Mouse (Mus musculus) embryonic facial prominence, embryonic 11.5 days (tissue): Measurements from ENCODE around the gene Tpx2. TPM values are rescaled to one million over a fixed set of nuclear protein-coding genes. Genes with fewer than 3 reads are reported as not detected.
A peak's percentile ranks its signal among the peaks of the same experiment; 100 is the strongest.

Experiments used
- ATAC-seq: fragments of 200-750 bp; cut with Nextera tagmentation; replicated peaks from 2 replicates; pipeline ENCODE4 v1.8.0; 2017; ENCODE audit warnings: low read depth; ENCODE audit not compliant: insufficient number of reproducible peaks, low FRiP score, low TSS enrichment
- DNase-seq: peaks from one replicate; pipeline ENCODE4 v3.0.0-alpha.2; 2015; ENCODE audit warnings: low spot score
- H3K27ac ChIP-seq: fragments of 300-500 bp; sonication (generic); replicated peaks from 2 replicates; pipeline ENCODE4 v1.5.1; 2014; ENCODE audit warnings: mild to moderate bottlenecking, low read depth, low read length, control low read depth
- H3K27me3 ChIP-seq: fragments of 300-500 bp; sonication (generic); 2 replicates; pipeline ENCODE4 v1.6.1; 2014; ENCODE audit warnings: mild to moderate bottlenecking, low read length, moderate library complexity, mixed read lengths; ENCODE audit not compliant: control insufficient read depth, insufficient read depth
- H3K36me3 ChIP-seq: fragments of 300-500 bp; sonication (generic); replicated peaks from 2 replicates; pipeline ENCODE4 v1.6.1; 2014; ENCODE audit warnings: low read depth, mild to moderate bottlenecking, low read length, moderate library complexity, mixed read lengths; ENCODE audit not compliant: control insufficient read depth, insufficient read depth
- H3K4me1 ChIP-seq: fragments of 300-500 bp; sonication (generic); 2 replicates; pipeline ENCODE4 v1.6.1; 2014; ENCODE audit warnings: low read length, mixed read lengths; ENCODE audit not compliant: control insufficient read depth, insufficient read depth
- H3K4me2 ChIP-seq: fragments of 300-500 bp; sonication (generic); 2 replicates; pipeline ENCODE4 v1.6.1; 2014; ENCODE audit warnings: low read depth, mild to moderate bottlenecking, control low read depth, low read length, moderate library complexity
- H3K4me3 ChIP-seq: fragments of 300-500 bp; sonication (generic); 2 replicates; pipeline ENCODE4 v1.5.1; 2014; ENCODE audit warnings: low read depth, low read length, control low read depth
- H3K9ac ChIP-seq: fragments of 300-500 bp; sonication (generic); replicated peaks from 2 replicates; pipeline ENCODE4 v1.6.1; 2014; ENCODE audit warnings: mild to moderate bottlenecking, control low read depth, low read length
- H3K9me3 ChIP-seq: fragments of 300-500 bp; sonication (generic); replicated peaks from 2 replicates; pipeline ENCODE4 v1.6.1; 2016; ENCODE audit warnings: mild to moderate bottlenecking, low read length, inconsistent platforms, mixed read lengths; ENCODE audit not compliant: control insufficient read depth
- WGBS: fragments of 180-500 bp; shearing (Covaris S2); extraction: QIAGEN DNeasy Blood & Tissue Kit; methylation state at CpG from one replicate; pipeline ENCODE4 v1.1.7; 2014; 5-methylcytosine and 5-hydroxymethylcytosine counted together
- polyA plus RNA-seq: library from polyadenylated mRNA; unstranded; fragments of >200 nt; fragmentation: Nextera tagmentation; extraction: Ambion mirVana; gene quantifications from 2 replicates; pipeline ENCODE4 v1.2.1, GENCODE M21; 2014

Gene Tpx2
- polyA plus RNA-seq, 1 experiment from 2014 or later, result 190 TPM

DNA sequence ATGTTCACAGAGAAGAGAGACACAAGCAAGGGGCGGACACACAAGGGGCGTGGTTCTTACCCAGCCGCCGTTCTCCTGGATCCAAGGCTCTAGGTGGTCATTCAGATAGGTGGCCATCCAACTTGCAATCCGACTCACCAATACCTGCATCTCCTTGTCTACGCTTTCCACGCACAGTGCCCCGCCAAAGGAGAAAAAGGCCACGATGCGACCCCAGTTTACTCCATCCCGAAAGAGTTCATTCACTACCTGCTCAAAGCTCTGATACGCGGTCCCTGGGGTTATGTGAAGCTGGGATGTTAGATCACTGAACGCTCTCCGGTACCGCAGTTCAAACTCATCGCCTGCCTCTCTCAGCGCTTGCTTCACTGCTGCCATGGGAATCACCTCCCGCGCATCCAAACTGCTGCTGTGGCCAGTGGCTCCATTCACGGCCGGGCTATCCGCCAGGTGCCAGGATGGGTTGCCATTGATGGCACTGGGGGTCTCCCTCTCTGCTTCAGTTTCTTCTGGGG is 18.3 kb upstream of the Tpx2 start:
- 79% methylated on average over 23 of the region's 23 CpGs for WGBS
- H3K27ac ChIP-seq, result no peak overlapping the region

DNA sequence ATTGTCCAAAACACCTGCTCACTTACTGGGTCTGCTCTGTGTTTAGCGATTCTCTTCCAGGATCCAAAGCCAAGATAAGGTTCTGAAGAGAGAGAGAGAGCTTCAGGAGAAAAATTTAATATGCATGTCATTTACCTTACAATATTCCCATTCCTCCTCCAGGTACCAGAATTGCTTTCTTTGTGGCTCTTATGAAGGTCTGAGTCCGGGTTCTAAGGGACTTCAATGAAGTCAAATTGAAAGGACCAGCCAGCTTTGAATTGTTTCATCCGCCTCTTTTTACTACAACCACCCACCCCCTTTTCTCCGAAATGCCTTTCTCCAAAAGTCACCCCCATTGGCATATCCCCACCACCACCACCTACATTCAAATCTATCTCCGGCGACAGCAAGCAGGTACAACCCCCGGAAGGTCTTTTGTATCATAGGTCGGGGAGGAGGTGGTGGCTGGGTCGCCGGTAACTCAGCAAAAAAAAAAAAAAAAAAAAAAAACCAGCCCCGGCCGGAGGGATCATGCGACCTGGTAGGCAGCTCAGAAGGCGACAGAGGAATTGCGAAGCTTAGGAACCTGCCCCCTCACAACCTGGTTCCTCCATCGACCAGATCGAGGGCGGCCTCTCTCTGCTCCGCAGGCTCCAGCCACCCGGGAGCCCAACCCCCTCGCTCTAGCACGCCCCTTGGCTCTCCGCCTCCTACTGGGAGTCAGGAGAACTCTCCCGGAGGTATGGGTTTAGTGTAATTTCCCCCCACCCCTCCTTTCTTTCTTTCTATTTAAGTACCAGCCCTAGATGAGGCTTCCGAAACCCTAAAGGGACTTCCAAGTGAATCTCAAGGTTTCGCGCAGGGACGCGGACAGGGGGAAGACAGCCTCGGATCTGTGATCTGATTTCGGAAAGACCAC is 17.5 kb upstream of the Tpx2 start:
- Histone ChIP-seq H3K4me2 (peak overlapping the region; percentile 57), H3K9me3 (no peaks in the 10 kb centered on the region), H3K27ac (peak overlapping the region; percentile 95), H3K4me1 (peaks cover 5% of the 10 kb centered on the region), H3K9ac (peak overlapping the region; percentile 94), H3K27me3 (no peaks in the 10 kb centered on the region), H3K4me3 (peak overlapping the region; percentile 72), H3K36me3 (no peaks in the 10 kb centered on the region; the same call in 1 of the 2 replicates)
- 3% methylated on average over 30 of the region's 31 CpGs for whole genome bisulfite sequencing
- ATAC-seq (peak; percentile 80), DNase-seq (peak; percentile 92)

More for the DNA sequence above, 18.3 kb upstream of the Tpx2 start:
- H3K36me3 ChIP-seq, result no peaks in the 10 kb centered on the region; the same call in 1 of the 2 replicates
- H3K4me3 ChIP-seq, result peak overlapping the region; percentile 72
- no peak for ATAC-seq
- no peak for DNase-seq
- peak overlapping the region; percentile 57 for H3K4me2 ChIP-seq
- no peaks in the 10 kb centered on the region for H3K27me3 ChIP-seq
- peaks cover 5% of the 10 kb centered on the region for H3K4me1 ChIP-seq
- no peaks in the 10 kb centered on the region for H3K9me3 ChIP-seq
- peak overlapping the region; percentile 94 for H3K9ac ChIP-seq

DNA sequence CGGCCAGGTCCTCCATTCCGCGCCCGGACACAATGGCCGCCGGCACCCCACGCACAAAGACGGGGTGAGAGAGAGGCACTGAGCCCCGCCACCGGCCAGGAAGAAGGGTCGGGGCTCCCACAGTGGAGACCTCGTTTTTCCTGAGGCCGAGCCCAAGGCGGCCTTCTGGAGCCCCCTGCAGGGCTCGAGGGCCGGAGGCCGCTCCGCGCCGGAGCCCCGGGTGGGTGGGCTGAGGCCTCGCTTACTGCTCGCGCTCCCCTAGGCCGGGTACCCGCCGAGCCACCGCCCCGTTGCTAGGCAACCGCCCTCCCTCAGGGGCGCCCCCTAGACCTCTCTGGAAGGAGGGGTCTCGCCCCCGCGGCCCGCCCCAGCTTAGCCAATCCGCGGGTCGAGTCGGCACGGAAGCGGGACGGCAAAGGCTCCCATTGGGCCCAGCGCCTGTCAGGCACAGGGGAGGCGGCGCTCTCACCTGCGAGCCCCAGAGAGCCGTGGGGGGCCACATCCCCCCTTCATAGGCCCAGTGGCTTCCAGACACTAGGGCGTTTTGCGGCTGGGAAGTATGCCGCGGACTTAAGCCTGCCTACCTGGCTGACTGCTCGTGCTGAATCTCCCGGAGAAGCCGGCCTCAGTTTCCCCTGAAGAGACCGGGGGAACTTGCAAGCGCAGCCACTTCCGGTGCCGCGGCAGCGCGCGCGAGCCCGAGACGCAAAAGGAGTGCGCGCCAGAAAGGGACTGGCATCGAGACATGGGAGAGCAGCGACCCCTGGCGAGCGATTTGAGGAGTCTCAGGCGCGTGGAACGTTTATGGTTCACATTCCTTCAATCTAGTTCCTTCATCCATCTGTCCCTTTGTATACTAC is 16.5 kb upstream of the Tpx2 start, which contains the start of gene Bcl2l1:
Bcl2l1 (minus strand) TSS at position 710 of the 860 bp plus-strand sequence.
- DNase-seq (peak; percentile 99), ATAC-seq (peak; percentile 97)
- H3K4me1 ChIP-seq, result peaks cover 5% of the 10 kb centered on the region
- H3K9me3 ChIP-seq, result no peaks in the 10 kb centered on the region
- no peaks in the 10 kb centered on the region; the same call in 1 of the 2 replicates for H3K36me3 ChIP-seq
- H3K4me2 ChIP-seq, result peak within 1 kb of the TSS; percentile 57
- H3K4me3 ChIP-seq, result peak within 1 kb of the TSS; percentile 72
- H3K27me3 ChIP-seq, result no peaks in the 10 kb centered on the region
- peak within 1 kb of the TSS; percentile 95 for H3K27ac ChIP-seq
- H3K9ac ChIP-seq, result peak within 1 kb of the TSS; percentile 94
- under 1% methylated on average over 74 of the region's 74 CpGs for WGBS

DNA sequence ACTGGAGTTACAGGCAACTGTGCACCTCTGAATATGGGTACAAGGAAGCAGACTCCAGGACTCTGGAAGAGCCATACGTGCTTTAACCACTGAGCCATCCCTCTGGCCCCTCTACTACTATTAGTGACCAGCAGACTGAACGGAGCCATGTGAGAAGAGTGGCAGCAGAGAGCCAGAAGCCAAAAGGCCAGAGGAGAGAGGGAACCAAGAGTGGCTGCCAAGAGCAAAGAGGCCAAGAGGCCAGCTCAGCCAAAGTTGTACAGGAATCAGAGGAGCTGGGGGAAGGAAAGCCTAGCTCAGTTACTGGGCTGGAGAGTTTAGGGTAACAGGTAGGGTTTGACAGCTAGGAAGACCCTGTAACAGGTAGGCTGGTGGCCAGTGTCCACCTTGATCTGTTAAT is 8.5 kb upstream of the Tpx2 start:
- no peak overlapping the region for H3K9ac ChIP-seq
- H3K9me3 ChIP-seq, result no peaks in the 10 kb centered on the region
- H3K27ac ChIP-seq, result no peak overlapping the region
- WGBS, result 61% methylated on average over 2 of the region's 2 CpGs
- ATAC-seq, result no peak
- no peak for DNase-seq
- no peak overlapping the region for H3K4me3 ChIP-seq
- H3K4me1 ChIP-seq, result no peaks in the 10 kb centered on the region
- no peaks in the 10 kb centered on the region for H3K36me3 ChIP-seq
- H3K4me2 ChIP-seq, result no peak overlapping the region
- H3K27me3 ChIP-seq, result no peaks in the 10 kb centered on the region

DNA sequence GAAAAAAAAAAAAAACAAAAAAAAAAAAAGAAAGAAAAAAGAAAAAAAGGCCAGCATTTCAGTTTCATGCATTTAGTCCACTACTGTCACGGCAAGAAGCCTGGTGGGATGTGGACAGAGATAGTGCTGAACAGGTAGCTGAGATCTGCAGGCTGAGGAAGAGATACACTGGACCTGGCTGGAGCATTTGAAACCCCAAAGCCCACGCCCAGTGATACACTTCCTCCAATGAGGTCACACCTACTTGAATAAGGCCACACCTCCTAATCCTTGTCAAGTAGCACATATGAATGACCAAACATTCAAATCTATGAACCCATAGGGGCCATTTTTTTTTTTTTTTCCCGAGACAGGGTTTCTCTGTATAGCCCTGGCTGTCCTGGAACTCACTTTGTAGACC is 5.0 kb upstream of the Tpx2 start:
- no peaks in the 10 kb centered on the region for H3K4me1 ChIP-seq
- H3K27ac ChIP-seq, result no peak overlapping the region
- H3K4me2 ChIP-seq, result no peak overlapping the region
- no peaks in the 10 kb centered on the region for H3K9me3 ChIP-seq
- no peak for DNase-seq
- H3K36me3 ChIP-seq, result no peaks in the 10 kb centered on the region
- no peaks in the 10 kb centered on the region for H3K27me3 ChIP-seq
- no peak overlapping the region for H3K9ac ChIP-seq
- ATAC-seq, result no peak
- 66% methylated on average over 3 of the region's 3 CpGs for WGBS
- no peak overlapping the region for H3K4me3 ChIP-seq

DNA sequence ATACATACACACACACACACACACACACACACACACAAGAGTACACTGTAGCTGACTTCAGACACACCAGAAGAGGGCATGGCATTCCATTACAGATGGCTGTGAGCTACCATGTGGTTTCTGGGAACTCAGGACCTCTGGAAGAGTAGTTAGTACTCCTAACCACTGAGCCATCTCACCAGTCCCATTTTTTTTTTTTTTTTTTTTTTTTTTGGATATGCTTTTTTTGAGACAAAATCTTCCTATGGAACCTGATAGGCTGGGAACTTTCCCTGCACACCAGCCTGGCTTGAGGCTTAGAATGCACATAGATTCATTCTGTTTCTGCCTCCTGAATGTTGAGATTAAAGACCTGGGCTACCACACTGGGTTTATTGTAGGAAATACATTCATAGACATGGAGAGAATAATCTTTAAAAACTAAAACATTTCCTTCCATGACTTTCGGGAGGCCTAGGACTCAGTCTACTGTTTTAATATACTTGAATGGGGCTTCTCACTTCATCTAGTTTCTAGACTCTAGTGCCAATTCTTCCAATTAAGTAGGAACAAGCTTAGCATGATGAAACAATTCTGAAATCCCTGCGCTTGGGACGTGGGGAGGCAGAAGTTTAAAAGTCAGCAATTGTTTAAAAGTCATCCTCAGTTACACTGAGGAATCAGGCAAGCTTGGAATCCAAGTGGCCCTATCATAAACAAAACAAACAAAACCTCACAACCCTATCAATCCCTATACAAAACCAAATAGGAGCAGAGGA is 528 bp upstream of the Tpx2 start:
- no peak overlapping the region for H3K9ac ChIP-seq
- no peaks in the 10 kb centered on the region for H3K4me1 ChIP-seq
- peak overlapping the region; percentile 2; the same call in 1 of the 2 replicates for H3K4me3 ChIP-seq
- no peaks in the 10 kb centered on the region for H3K36me3 ChIP-seq
- DNase-seq (no peak), ATAC-seq (0 out of 2 replicates have a peak, but pooled peaks have one; percentile 4)
- H3K27me3 ChIP-seq, result no peaks in the 10 kb centered on the region
- H3K4me2 ChIP-seq, result no peak overlapping the region
- H3K27ac ChIP-seq, result no peak overlapping the region
- no peaks in the 10 kb centered on the region for H3K9me3 ChIP-seq
- 16% methylated on average over 3 of the region's 3 CpGs for WGBS

DNA sequence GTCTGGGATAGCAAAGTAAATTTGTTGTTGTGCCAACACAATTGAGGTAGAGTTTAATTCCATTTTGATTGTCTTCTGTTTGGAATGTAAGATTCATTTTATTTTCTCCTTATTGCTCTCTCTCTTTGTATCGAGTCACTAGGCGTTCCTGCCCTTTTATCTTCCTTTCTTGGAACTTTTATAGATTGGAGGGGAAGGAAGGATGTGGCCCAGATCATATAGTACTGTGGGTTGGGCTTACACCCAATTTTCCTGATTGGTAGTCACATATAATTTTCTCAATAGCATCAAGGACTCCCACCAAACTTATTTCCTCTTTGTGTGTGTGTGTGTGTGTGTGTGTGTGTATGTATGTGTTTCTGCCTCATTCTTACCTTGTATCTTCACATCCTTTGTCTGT is 702 bp downstream of the Tpx2 start:
- WGBS, result 21% methylated on average over 2 of the region's 2 CpGs
- Histone ChIP-seq H3K4me1 (no peaks in the 10 kb centered on the region), H3K36me3 (no peaks in the 10 kb centered on the region), H3K4me3 (peak overlapping the region; percentile 89), H3K9me3 (no peaks in the 10 kb centered on the region), H3K9ac (peak overlapping the region; percentile 88), H3K27me3 (no peaks in the 10 kb centered on the region), H3K27ac (peak overlapping the region; percentile 75; the same call in 1 of the 2 replicates), H3K4me2 (peak overlapping the region; percentile 50)
- no peak for DNase-seq
- ATAC-seq, result no peak
